Mouse (Mus musculus) olfactory bulb, adult 2 months (tissue): ENCODE data around the gene Fgfbp1. TPM values are rescaled to one million over a fixed set of nuclear protein-coding genes. Genes with fewer than 3 reads are reported as not detected.

Source experiments
- H3K27ac ChIP-seq: fragments of 200-500 bp; 2 replicates; pipeline ENCODE4 v1.5.1; 2012; ENCODE audit warnings: low read depth, low read length; ENCODE audit not compliant: insufficient read depth
- H3K4me1 ChIP-seq: fragments of 200-500 bp; 2 replicates; pipeline ENCODE4 v1.6.1; 2012; ENCODE audit warnings: low read length; ENCODE audit not compliant: control insufficient read depth, insufficient read depth
- H3K4me3 ChIP-seq: fragments of 200-500 bp; 2 replicates; pipeline ENCODE4 v1.5.1; 2012; ENCODE audit warnings: mild to moderate bottlenecking, low read depth, low read length, moderate library complexity; ENCODE audit not compliant: insufficient read depth
- CTCF ChIP-seq: fragments of 200-500 bp; IDR thresholded peaks from 2 replicates; pipeline ENCODE4 v1.5.1; 2012; ENCODE audit warnings: low read depth, mild to moderate bottlenecking, low read length, moderate library complexity; ENCODE audit not compliant: insufficient read depth
- POLR2A ChIP-seq: fragments of 200-500 bp; IDR thresholded peaks from 2 replicates; pipeline ENCODE4 v1.6.1; 2012; ENCODE audit warnings: mild to moderate bottlenecking, low read depth, low read length, moderate library complexity; ENCODE audit not compliant: insufficient read depth
- WGBS: fragments of 180-500 bp; shearing (Covaris S2); methylation state at CpG from one replicate; pipeline ENCODE4 v1.1.7; 2018; 5-methylcytosine and 5-hydroxymethylcytosine counted together
- polyA plus RNA-seq: library from polyadenylated mRNA; stranded (reverse); fragments of >200 nt; gene quantifications from 2 replicates; pipeline ENCODE4 v1.2.4, GENCODE M21; 2012; ENCODE audit warnings: low replicate concordance; ENCODE audit not compliant: missing spikeins, insufficient read depth, insufficient read length

Gene Fgfbp1
- polyA plus RNA-seq, 1 experiment, result not detected

DNA sequence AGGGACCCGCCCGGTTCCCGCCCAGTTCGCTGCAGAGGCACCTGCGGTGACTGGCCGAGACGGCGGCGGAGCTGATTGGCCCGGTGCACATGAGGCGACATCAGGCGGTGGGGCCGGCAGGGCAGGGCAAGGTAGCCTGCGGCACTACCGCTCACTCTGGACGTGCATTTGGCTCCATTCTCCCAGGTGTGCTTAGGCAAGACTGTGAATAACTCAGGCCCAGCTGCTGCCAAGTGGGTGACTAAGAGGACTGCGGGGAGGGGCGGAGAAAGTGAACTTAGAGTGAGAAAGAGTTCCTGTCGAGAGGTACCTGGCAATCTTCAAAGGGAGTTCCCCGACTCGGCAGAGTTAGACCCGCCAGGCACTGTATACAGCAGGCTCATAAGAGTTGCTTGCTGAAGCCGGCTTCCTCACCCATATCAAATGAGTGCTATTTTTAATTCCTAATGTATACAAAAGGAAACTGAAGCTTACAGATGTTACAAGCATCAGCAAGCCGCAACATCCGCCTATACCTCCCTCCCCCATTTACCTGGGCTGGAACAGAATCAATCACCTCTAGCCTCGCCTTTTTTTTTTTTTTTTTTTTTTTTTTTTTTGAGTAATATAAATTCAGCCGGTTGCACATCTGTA, 33.4 kb downstream of the Fgfbp1 start:
- H3K4me3 ChIP-seq, result peak overlapping the region; percentile 16
- peaks cover 9% of the 10 kb centered on the region for H3K4me1 ChIP-seq
- 6% methylated on average over 27 of the region's 27 CpGs for WGBS
- no peak overlapping the region for H3K27ac ChIP-seq
- no peak for TF ChIP-seq CTCF
- no peak for TF ChIP-seq POLR2A

GRCm38 (mm10) chr5:43947330-43947977, 34.1 kb downstream of the Fgfbp1 start:
- peaks cover 9% of the 10 kb centered on the region for H3K4me1 ChIP-seq
- no peak overlapping the region for H3K4me3 ChIP-seq
- WGBS, result 49% methylated on average over 9 of the region's 9 CpGs
- TF ChIP-seq CTCF (no peak), POLR2A (no peak)
- H3K27ac ChIP-seq, result no peak overlapping the region

- TF ChIP-seq POLR2A (no peak), CTCF (no peak)
- Histone ChIP-seq H3K4me1 (no peaks in the 10 kb centered on the region), H3K4me3 (no peak overlapping the region), H3K27ac (no peak overlapping the region)
- WGBS, result 34% methylated on average over 2 of the region's 2 CpGs
Measured at GRCm38 (mm10) chr5:43933269-43933668, 48.3 kb downstream of the Fgfbp1 start.

Other genes starting within 250 kb of the Fgfbp1 start
- gene Bst1, start 162.9 kb downstream of the Fgfbp1 start, polyA plus RNA-seq, result not detected in 2 replicates
- gene Fbxl5, start 160.1 kb downstream of the Fgfbp1 start, polyA plus RNA-seq, result not detected in 2 replicates
- gene Cd38, start 113.2 kb downstream of the Fgfbp1 start, polyA plus RNA-seq, result not detected in 2 replicates
- not detected in 2 replicates for gene Gm7879, start 68.6 kb downstream of the Fgfbp1 start, polyA plus RNA-seq
- not detected in 2 replicates for gene Prom1, start 120.3 kb upstream of the Fgfbp1 start, polyA plus RNA-seq
- not detected in 2 replicates for gene Tapt1, start 244.8 kb upstream of the Fgfbp1 start, polyA plus RNA-seq